Mouse (Mus musculus): Measurements from ENCODE around the gene 3110001I22Rik. TPM values are rescaled to one million over a fixed set of nuclear protein-coding genes. Genes with fewer than 3 reads are reported as not detected.
"Not testable (repeated sequence)": the region's sequence is repeated elsewhere in the genome, so short reads cannot be mapped to it uniquely, and the experiment has no call there.

3110001I22Rik gene
- polyA plus RNA-seq (2012; rRNA removed): 0.70 and 1.1 TPM in 2 replicates

- TF ChIP-seq POLR2A (IDR thresholded peaks at IDR 0.05; ENCODE audit: control insufficient read depth, low read depth, low read length) (peak; percentile 89), CTCF (IDR thresholded peaks at IDR 0.05; ENCODE audit: control insufficient read depth, insufficient read depth, insufficient replicate concordance, low read depth, low read length) (no peak)
- no peaks in the 10 kb centered on the region for H3K36me3 ChIP-seq (ENCODE audit: control insufficient read depth, insufficient read depth, low read length)
- peak within 1 kb of the TSS; percentile 98 for H3K4me3 ChIP-seq (ENCODE audit: control insufficient read depth, low read depth, low read length)
Measured at GRCm38 (mm10) chr16:13671685-13672385, at the start of gene 3110001I22Rik, which contains the start of gene Bfar. Gene 3110001I22Rik (plus strand): TSS chr16:13671929. Gene Bfar (plus strand): TSS chr16:13671858.

GRCm38 (mm10) chr16:13628345-13628744, 43.4 kb upstream of the 3110001I22Rik start:
- TF ChIP-seq POLR2A (IDR thresholded peaks at IDR 0.05; ENCODE audit: control insufficient read depth, low read depth, low read length): no peak
- TF ChIP-seq CTCF (IDR thresholded peaks at IDR 0.05; ENCODE audit: control insufficient read depth, insufficient read depth, insufficient replicate concordance, low read depth, low read length): no peak
- no peaks in the 10 kb centered on the region for H3K27me3 ChIP-seq (ENCODE audit: control insufficient read depth, insufficient read depth, low read length)
- H3K27ac ChIP-seq (ENCODE audit: control insufficient read depth, insufficient read depth, low read depth, low read length): no peak overlapping the region
- H3K4me1 ChIP-seq (ENCODE audit: control insufficient read depth, insufficient read depth, low read length): no peaks in the 10 kb centered on the region
- no peaks in the 10 kb centered on the region; the same call in 1 of the 2 replicates for H3K36me3 ChIP-seq (ENCODE audit: control insufficient read depth, insufficient read depth, low read length)
- no peak overlapping the region for H3K4me3 ChIP-seq (ENCODE audit: control insufficient read depth, low read depth, low read length)

More at GRCm38 (mm10) chr16:13671685-13672385, at the start of gene 3110001I22Rik, which contains the start of gene Bfar:
- Histone ChIP-seq H3K27ac (ENCODE audit: control insufficient read depth, insufficient read depth, low read depth, low read length) (peak within 1 kb of the TSS; percentile 90), H3K4me1 (ENCODE audit: control insufficient read depth, insufficient read depth, low read length) (peaks cover 10% of the 10 kb centered on the region), H3K27me3 (ENCODE audit: control insufficient read depth, insufficient read depth, low read length) (no peaks in the 10 kb centered on the region)

- H3K4me3 ChIP-seq (ENCODE audit: control insufficient read depth, low read depth, low read length); H3K4me1 ChIP-seq (ENCODE audit: control insufficient read depth, insufficient read depth, low read length); H3K36me3 ChIP-seq (ENCODE audit: control insufficient read depth, insufficient read depth, low read length); H3K27me3 ChIP-seq (ENCODE audit: control insufficient read depth, insufficient read depth, low read length); H3K27ac ChIP-seq (ENCODE audit: control insufficient read depth, insufficient read depth, low read depth, low read length): not testable (repeated sequence)
Measured at GRCm38 (mm10) chr16:13638198-13638597, 33.5 kb upstream of the 3110001I22Rik start.

- H3K27me3 ChIP-seq (ENCODE audit: control insufficient read depth, insufficient read depth, low read length): no peaks in the 10 kb centered on the region
- no peaks in the 10 kb centered on the region for H3K36me3 ChIP-seq (ENCODE audit: control insufficient read depth, insufficient read depth, low read length)
- no peaks in the 10 kb centered on the region for H3K4me1 ChIP-seq (ENCODE audit: control insufficient read depth, insufficient read depth, low read length)
- H3K4me3 ChIP-seq (ENCODE audit: control insufficient read depth, low read depth, low read length): no peak overlapping the region
- no peak overlapping the region for H3K27ac ChIP-seq (ENCODE audit: control insufficient read depth, insufficient read depth, low read depth, low read length)
- TF ChIP-seq POLR2A (IDR thresholded peaks at IDR 0.05; ENCODE audit: control insufficient read depth, low read depth, low read length) (no peak), CTCF (IDR thresholded peaks at IDR 0.05; ENCODE audit: control insufficient read depth, insufficient read depth, insufficient replicate concordance, low read depth, low read length) (no peak)
Measured at GRCm38 (mm10) chr16:13639508-13639907, 32.2 kb upstream of the 3110001I22Rik start.

- Histone ChIP-seq H3K27me3 (ENCODE audit: control insufficient read depth, insufficient read depth, low read length) (no peaks in the 10 kb centered on the region), H3K4me1 (ENCODE audit: control insufficient read depth, insufficient read depth, low read length) (no peaks in the 10 kb centered on the region), H3K27ac (ENCODE audit: control insufficient read depth, insufficient read depth, low read depth, low read length) (no peak overlapping the region), H3K4me3 (ENCODE audit: control insufficient read depth, low read depth, low read length) (no peak overlapping the region), H3K36me3 (ENCODE audit: control insufficient read depth, insufficient read depth, low read length) (no peaks in the 10 kb centered on the region)
- TF ChIP-seq POLR2A (IDR thresholded peaks at IDR 0.05; ENCODE audit: control insufficient read depth, low read depth, low read length) (no peak), CTCF (IDR thresholded peaks at IDR 0.05; ENCODE audit: control insufficient read depth, insufficient read depth, insufficient replicate concordance, low read depth, low read length) (no peak)
Measured at GRCm38 (mm10) chr16:13640064-13640463, 31.7 kb upstream of the 3110001I22Rik start.

- Histone ChIP-seq H3K36me3 (ENCODE audit: control insufficient read depth, insufficient read depth, low read length) (no peaks in the 10 kb centered on the region; the same call in 1 of the 2 replicates), H3K4me1 (ENCODE audit: control insufficient read depth, insufficient read depth, low read length) (no peaks in the 10 kb centered on the region)
- no peak for TF ChIP-seq POLR2A (IDR thresholded peaks at IDR 0.05; ENCODE audit: control insufficient read depth, low read depth, low read length)
- TF ChIP-seq CTCF (IDR thresholded peaks at IDR 0.05; ENCODE audit: control insufficient read depth, insufficient read depth, insufficient replicate concordance, low read depth, low read length): no peak
Measured at GRCm38 (mm10) chr16:13644474-13644873, 27.3 kb upstream of the 3110001I22Rik start.

GRCm38 (mm10) chr16:13645930-13646329, 25.8 kb upstream of the 3110001I22Rik start:
- no peaks in the 10 kb centered on the region; the same call in 1 of the 2 replicates for H3K36me3 ChIP-seq (ENCODE audit: control insufficient read depth, insufficient read depth, low read length)
- TF ChIP-seq POLR2A (IDR thresholded peaks at IDR 0.05; ENCODE audit: control insufficient read depth, low read depth, low read length): no peak
- H3K27me3 ChIP-seq (ENCODE audit: control insufficient read depth, insufficient read depth, low read length): no peaks in the 10 kb centered on the region
- H3K27ac ChIP-seq (ENCODE audit: control insufficient read depth, insufficient read depth, low read depth, low read length): no peak overlapping the region
- H3K4me3 ChIP-seq (ENCODE audit: control insufficient read depth, low read depth, low read length): no peak overlapping the region
- no peaks in the 10 kb centered on the region for H3K4me1 ChIP-seq (ENCODE audit: control insufficient read depth, insufficient read depth, low read length)

More at GRCm38 (mm10) chr16:13644474-13644873, 27.3 kb upstream of the 3110001I22Rik start:
- no peak overlapping the region for H3K4me3 ChIP-seq (ENCODE audit: control insufficient read depth, low read depth, low read length)
- H3K27me3 ChIP-seq (ENCODE audit: control insufficient read depth, insufficient read depth, low read length): no peaks in the 10 kb centered on the region
- no peak overlapping the region for H3K27ac ChIP-seq (ENCODE audit: control insufficient read depth, insufficient read depth, low read depth, low read length)
